Mouse (Mus musculus) layer of hippocampus, postnatal 14 days (tissue): ENCODE measurements at regions not wholly inside any gene's neighbourhood (a gene's known extent, or its start where the extent isn't known, plus 50 kb on each side); places are given as distances from the start of the nearest gene placed in this dataset.
A peak's percentile ranks its signal among the peaks of the same experiment; 100 is the strongest.

Source experiments
- DNase-seq, 2 experiments: peaks; one replicate each; pipeline ENCODE4 v3.0.0; 2021 to 2022; ENCODE audit warnings: low spot score in 2 of 2, mixed read lengths in 1 of 2

- no peak for DNase-seq
Measured at GRCm38 (mm10) chr10:37326168-37326534, 187.4 kb upstream of the Marcks start.

GRCm38 (mm10) chr10:37325514-37326167 is 186.9 kb upstream of the Marcks start:
- DNase-seq: no peak

- DNase-seq: no peak
Measured at GRCm38 (mm10) chr10:37323689-37324088, 185.0 kb upstream of the Marcks start.

DNA sequence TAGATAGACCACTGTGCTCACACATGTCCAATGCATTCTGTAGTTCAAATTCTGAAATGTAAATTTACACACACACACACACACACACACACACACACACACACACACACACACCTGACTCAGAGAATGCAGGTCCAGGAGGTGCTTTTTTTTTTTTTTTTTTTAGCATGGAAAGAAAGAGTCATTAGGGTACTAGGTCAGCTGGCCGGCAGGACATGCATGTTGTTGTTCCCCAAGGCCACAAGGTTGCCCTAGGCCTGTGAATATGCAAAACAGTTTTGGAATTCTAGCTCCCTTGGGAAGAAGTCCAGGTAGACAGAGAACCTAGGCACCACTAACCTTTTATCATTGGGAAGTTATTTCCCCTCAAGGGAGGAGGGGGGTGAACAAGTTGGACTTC is 184.1 kb upstream of the Marcks start:
- DNase-seq: no peak

- DNase-seq: no peak
Measured at GRCm38 (mm10) chr10:37322310-37322709, 183.6 kb upstream of the Marcks start.

DNA sequence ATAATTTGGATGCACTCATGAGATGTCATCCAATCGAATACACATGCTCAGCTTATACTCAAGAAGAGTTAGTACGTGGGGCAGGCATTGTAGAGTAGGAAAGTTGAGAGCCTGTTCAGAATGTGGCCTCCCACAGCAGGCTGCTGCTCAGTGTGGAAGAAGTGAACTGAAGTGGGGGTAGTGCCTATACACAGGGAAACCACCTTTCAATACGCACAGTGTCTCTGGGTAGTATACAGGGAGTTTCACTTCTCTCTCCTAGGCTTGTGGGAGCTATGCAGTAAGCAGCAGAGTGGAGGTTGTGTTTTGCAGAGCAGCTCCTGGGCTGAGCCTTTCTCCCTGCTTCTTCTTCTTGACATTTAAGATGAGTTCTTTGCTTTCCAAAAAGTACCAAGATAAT is 182.5 kb upstream of the Marcks start:
- DNase-seq: no peak

- no peak for DNase-seq
Measured at GRCm38 (mm10) chr10:37319746-37320430, 181.2 kb upstream of the Marcks start.

GRCm38 (mm10) chr10:37316701-37317100 is 178.0 kb upstream of the Marcks start:
- no peak for DNase-seq

DNA sequence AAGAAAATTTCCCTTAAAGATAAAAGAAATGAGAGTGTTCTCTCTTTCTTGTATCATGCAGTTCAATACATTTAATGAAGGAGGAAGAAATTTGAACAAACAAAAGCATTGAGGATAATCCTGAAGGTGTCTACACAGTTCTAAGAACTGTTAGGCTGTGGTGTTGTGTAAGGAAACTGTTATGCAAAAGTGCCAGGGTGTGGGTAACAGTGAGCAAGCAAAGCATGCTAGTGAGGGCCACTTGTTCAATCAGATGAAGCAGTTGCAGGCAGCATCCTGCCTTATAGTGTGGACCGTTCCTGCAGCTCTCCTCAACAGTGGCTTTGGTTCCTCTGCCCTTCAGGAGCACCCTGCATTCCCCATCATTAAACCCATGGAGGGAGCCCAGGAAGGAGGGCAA is 177.1 kb upstream of the Marcks start:
- DNase-seq: no peak

- peak; percentile 48 to 68 for DNase-seq
Measured at GRCm38 (mm10) chr10:37314746-37315430, 176.2 kb upstream of the Marcks start.

DNA sequence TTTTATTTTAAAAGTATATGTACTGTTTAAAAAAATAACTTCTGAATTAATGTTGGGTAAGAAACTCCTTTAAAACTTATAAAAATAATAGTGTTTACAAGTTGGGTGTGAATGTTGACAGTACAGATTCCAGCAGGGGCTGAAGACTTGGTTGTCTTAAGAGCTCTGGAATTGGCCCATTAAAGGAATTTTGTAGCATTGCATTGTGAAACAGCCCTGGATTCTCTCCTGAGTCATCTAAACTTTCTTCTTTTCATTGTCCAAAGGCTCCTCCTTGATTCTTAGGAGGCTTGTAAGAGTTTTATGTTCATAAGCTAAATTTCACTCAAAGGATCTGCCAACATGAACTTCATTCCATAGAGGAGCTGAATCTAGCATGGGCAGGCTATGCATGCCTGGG is 174.7 kb upstream of the Marcks start:
- no peak for DNase-seq

DNA sequence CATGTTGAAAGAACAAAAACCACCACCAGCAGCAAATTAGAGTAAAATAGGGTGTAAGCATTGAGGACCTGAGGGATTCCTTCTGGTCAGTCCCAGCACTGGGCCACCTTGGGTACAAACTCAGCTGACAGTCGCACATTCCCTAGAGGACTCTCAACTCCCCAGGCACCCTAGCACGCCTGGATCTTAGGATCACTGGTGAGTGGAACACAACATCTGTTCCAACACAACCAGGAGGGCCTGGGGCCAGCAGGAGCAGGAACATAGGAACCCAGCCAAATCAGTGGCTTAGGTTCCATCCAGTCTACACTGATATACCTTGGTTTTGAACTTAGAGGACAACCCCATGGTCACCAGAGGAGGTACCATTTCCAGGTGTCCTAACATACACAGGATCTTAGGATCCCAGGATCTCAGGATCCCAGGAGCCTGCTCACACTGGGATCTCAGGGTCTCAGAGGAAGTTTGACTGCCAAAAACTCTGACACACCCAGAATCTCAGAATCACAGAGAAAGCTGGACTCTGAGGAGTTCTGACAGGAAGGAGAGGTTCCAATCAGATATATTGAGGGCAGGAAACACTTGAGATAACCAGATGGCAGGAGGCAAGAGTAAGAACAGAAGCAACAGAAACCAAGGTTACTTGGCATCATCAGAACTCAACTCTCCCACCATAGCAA is 171.7 kb upstream of the Marcks start:
- DNase-seq: no peak

GRCm38 (mm10) chr10:37304656-37305055 is 165.9 kb upstream of the Marcks start:
- DNase-seq: no peak

- no peak for DNase-seq
Measured at GRCm38 (mm10) chr10:37300181-37300889, 161.6 kb upstream of the Marcks start.

DNA sequence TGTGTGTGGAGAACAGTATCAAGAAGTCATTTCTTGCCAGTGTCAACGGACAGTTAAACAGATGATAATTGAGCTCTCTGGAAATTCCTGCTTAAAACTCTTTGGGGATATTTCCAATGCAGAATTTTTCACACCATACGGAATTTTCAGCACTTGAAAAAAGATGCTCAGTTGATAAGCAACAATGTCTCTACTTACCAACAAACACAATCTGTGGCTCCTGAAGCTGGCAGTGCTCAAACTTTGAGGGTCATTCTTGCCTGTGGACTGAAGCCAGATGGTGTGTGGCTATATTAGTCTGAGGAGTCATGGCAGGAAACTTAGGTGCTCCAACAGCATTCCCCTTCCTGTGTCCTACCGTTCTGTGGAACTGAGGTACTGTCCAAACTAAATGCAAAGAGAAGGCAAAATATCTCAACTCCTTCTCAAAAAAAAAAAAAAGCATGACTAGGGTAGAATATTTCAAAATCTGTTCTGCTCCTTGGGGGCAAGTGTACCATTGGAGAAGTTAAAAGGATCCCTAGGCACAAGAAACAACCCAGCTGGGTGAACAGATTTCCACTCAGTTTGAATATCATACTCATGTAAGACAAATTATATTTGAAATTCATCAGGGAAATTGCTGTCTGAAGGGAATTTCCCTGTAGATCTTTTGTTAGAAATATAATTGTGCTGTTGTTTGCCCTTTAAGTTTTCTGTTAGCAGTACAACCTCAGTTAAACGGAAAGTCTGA is 160.1 kb upstream of the Marcks start:
- peak in 1 of 2 experiments; percentile 45 for DNase-seq

DNA sequence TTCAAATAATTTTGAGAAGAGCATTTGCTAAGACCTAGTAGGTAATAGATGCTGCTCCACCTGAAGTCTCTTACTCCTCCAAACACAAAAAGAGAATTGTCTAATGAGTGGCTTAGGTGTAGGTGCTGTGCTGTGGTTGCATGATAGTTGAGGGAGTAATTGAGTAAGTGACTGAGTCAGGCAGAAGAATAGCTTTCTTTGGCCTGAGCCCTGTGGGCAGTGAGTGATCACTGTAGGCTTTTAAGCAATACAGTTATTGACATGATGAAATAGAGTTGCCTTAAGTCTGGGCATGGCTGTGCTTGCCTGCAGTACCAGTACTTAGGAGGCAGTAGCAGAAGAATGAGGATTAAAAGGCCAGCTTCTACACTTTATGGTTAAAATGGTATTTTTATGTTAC is 155.5 kb upstream of the Marcks start:
- DNase-seq: no peak

GRCm38 (mm10) chr10:37293292-37293691 is 154.6 kb upstream of the Marcks start:
- DNase-seq: no peak

DNA sequence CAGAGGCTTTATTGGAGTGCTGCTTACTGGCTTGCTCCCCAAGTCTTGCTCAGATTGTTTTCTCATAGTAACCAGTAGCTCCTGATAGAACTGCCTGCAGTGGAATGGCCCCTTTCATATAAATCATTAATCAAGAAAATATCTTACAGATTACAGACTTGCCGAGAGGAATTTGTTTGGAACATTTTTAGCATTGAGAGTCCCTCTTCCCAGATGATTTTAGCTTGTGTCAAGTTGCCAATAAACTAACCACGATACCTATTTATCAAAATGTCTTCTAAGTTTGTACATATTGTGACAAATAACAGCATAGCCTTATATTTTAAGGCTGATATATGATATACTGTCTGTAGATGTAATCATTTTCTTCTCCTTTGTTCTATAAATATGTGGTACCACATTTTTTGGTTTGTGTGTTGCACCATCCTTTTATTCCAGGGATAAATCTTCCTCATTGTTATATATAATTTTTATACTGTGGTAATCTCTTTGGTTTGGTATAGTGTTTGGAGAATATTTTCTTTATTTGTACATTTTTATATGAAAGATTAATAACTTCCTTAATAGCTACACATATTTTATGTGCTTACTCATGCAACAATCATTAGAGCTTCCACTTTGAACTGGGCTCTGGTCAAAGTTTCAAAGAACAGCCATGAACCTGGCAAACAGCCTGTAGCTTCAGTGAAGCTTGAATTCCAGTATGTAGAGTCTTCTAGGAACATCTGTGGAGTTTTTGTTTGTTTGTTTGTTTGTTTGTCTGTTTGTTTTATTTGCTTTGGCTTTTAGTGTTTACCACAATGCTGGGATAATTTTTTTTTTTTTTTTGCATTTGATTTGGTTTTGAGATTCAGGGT is 153.1 kb upstream of the Marcks start:
- no peak for DNase-seq

- DNase-seq: no peak
Measured at GRCm38 (mm10) chr10:37289964-37290704, 151.4 kb upstream of the Marcks start.
